In the genomic region with DNA sequence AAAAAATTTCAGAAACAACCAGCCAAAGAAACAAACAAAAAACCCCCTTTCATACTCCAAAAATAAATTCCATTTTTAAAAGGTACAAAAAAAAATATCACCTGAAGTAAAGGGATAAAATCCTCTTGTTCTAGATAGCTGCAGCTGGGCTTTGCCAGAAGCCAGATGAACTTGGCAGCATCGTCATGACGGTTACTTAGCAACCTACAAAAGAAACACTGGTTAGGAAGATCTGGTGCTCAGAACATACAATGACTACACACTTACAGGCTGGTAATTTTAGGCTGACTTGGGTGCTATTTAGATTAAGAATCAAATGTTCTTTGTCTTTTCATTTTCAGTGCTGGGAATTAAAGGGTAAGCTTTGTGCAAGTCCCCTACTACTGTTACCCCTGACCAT, we compare ENCODE assay signal across 10 mouse cellular contexts.
DNase-seq lines count a peak whose midpoint lies in the region; ATAC-seq and TF ChIP-seq lines count a peak whose summit lies in the region.
"Had no signal": no experiment of that assay in that cellular context is flagged by ENCODE, and none has a peak within 500 bp of the region (broad histone marks: within the 10 kb centered on the region; RNA-seq: fewer than 3 reads in every experiment).

No protein-coding gene starts in this region.

- no peaks in the 10 kb centered on the region for H3K27me3 ChIP-seq in heart, embryonic 16.5 days (ENCODE audit: control insufficient read depth, insufficient read depth, low read length)
- H3K27me3 ChIP-seq: embryonic facial prominence, embryonic 12.5 days had no signal

- DNase-seq in layer of hippocampus, adult 18-20 months (ENCODE audit: low spot score in 2 of 2) = peak; percentile 47 to 76
- DNase-seq in layer of hippocampus, postnatal 25 days (ENCODE audit: extremely low spot score in 1 of 2, low spot score in 1 of 2) = no peak
- DNase-seq in thymus, postnatal 25 days = no peak
- DNase-seq in urinary bladder, postnatal 25 days (ENCODE audit: low spot score) = no peak
- DNase-seq: kidney, postnatal 4 days; lung, adult 18-20 months had no signal

- no peak overlapping the region for H3K9ac ChIP-seq in heart, embryonic 16.5 days (ENCODE audit: low read length)
- H3K9ac ChIP-seq: embryonic facial prominence, embryonic 12.5 days had no signal

- WGBS in heart, embryonic 16.5 days = 46% methylated on average over 2 of the region's 2 CpGs
- WGBS in olfactory bulb, adult 2 months = 6% methylated on average over 2 of the region's 2 CpGs

- H3K4me1 ChIP-seq in cortical plate, adult 2 months (ENCODE audit: control insufficient read depth, insufficient read depth, low read length) = 0 out of 2 replicates have a peak, but pooled peaks cover 1% of the 10 kb centered on the region
- peaks cover 10% of the 10 kb centered on the region for H3K4me1 ChIP-seq in heart, embryonic 16.5 days (ENCODE audit: control insufficient read depth, insufficient read depth, low read length)
- peaks cover 2% of the 10 kb centered on the region for H3K4me1 ChIP-seq in olfactory bulb, adult 2 months (ENCODE audit: control insufficient read depth, insufficient read depth, low read length)
- H3K4me1 ChIP-seq: embryonic facial prominence, embryonic 12.5 days had no signal

- no peak for TF ChIP-seq CTCF in cortical plate, adult 2 months (IDR thresholded peaks at IDR 0.05; ENCODE audit: extremely low read depth, insufficient read depth, low read length)
- TF ChIP-seq CTCF in olfactory bulb, adult 2 months (IDR thresholded peaks at IDR 0.05; ENCODE audit: insufficient read depth, low read depth, low read length) = no peak

- H3K4me2 ChIP-seq in heart, embryonic 16.5 days (ENCODE audit: low read depth, low read length) = no peak overlapping the region
- H3K4me2 ChIP-seq: embryonic facial prominence, embryonic 12.5 days had no signal

- no peak overlapping the region for H3K4me3 ChIP-seq in cortical plate, adult 2 months (ENCODE audit: insufficient read depth, low read length)
- H3K4me3 ChIP-seq in heart, embryonic 16.5 days (ENCODE audit: low read length) = no peak overlapping the region
- H3K4me3 ChIP-seq in olfactory bulb, adult 2 months (ENCODE audit: insufficient read depth, low read depth, low read length) = no peak overlapping the region
- H3K4me3 ChIP-seq: embryonic facial prominence, embryonic 12.5 days had no signal

- TF ChIP-seq POLR2A in cortical plate, adult 2 months (IDR thresholded peaks at IDR 0.05; ENCODE audit: extremely low read depth, insufficient read depth, low read length) = no peak
- no peak for TF ChIP-seq POLR2A in olfactory bulb, adult 2 months (IDR thresholded peaks at IDR 0.05; ENCODE audit: insufficient read depth, low read depth, low read length)

- H3K9me3 ChIP-seq in heart, embryonic 16.5 days (replicated peaks; ENCODE audit: control insufficient read depth, low read length) = no peaks in the 10 kb centered on the region
- H3K9me3 ChIP-seq: embryonic facial prominence, embryonic 12.5 days had no signal

- H3K27ac ChIP-seq in cortical plate, adult 2 months (ENCODE audit: insufficient read depth, low read length) = peak overlapping the region; percentile 83; the same call in 1 of the 2 replicates
- H3K27ac ChIP-seq in heart, embryonic 16.5 days (ENCODE audit: low read length) = peak overlapping the region; percentile 43; the same call in 1 of the 2 replicates
- H3K27ac ChIP-seq in olfactory bulb, adult 2 months (ENCODE audit: insufficient read depth, low read depth, low read length) = peak overlapping the region; percentile 59
- H3K27ac ChIP-seq: embryonic facial prominence, embryonic 12.5 days had no signal

- H3K36me3 ChIP-seq in heart, embryonic 16.5 days (ENCODE audit: control insufficient read depth, insufficient read depth) = peaks cover 51% of the 10 kb centered on the region

- ATAC-seq in heart, embryonic 16.5 days (replicated peaks; ENCODE audit: extremely low read depth, insufficient read depth, low FRiP score) = no peak

Comparison
In these comparisons a context has a peak if more than half of its experiments do, and no peak if none do; other contexts are left out.
1. DNase-seq: peak in layer of hippocampus, adult 18-20 months (2 of 2); none in layer of hippocampus, postnatal 25 days (0 of 2), thymus, postnatal 25 days (single experiment) and urinary bladder, postnatal 25 days (single experiment).
2. Peak in every context shown above with its lines, with median percentiles within 50 percentile points of each other: H3K27ac ChIP-seq.